Mouse (Mus musculus): Measurements from ENCODE around the gene Isg15.

The Isg15 gene

DNA sequence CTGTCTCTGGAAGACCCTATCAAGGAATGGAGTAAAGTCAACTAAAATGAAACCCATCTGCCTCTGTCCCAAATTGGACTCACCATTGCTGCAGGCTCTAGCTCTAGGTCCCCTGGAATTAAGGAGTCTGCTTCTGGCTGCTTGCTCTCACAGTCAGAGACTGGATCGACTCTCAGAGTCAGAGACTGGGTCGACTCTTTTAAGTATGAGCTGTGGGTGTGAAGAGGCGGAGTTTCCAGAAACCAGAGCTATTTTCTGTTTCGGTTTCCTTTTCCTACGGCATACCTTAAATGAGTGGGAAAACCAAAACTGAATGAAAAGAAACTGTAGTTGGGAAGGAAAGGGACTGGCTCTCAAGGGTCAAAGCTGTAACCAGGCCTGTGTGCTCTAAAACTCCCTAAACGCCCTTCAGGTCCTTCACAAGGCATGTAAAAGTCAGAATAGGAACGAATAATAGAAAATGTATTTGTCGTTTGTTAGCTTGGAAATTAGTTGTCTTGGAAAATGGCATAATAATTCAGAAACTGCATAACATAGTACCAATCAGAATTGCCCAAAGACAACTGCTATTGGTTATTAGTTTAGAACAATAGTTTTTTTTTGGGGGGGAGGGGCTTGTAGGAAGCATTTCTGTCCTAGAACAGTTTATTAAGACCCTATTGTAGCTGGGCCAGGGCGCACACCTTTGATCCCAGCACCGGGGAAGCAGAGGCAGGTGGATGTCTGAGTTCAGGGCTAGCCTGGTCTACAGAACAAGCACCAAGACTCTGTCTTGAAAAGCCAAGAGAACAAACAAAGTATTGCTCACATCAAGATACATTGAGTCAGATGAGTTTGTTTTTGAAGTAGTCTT is at the start of gene Isg15:
Gene Isg15 (minus strand): TSS at position 196 of the 853 bp plus-strand sequence.
- DNase-seq = no peak

GRCm38 (mm10) chr4:156249567-156249966 is 48.9 kb upstream of the Isg15 start:
- no peak for DNase-seq

- DNase-seq = no peak
Observed at GRCm38 (mm10) chr4:156236651-156237447, 36.2 kb upstream of the Isg15 start.

- DNase-seq = peak; percentile 79 to 91
Observed at GRCm38 (mm10) chr4:156235808-156236533, 35.4 kb upstream of the Isg15 start, which contains the start of gene Noc2l. Gene Noc2l (plus strand): TSS chr4:156236010.

GRCm38 (mm10) chr4:156235360-156235770 is 34.7 kb upstream of the Isg15 start:
- DNase-seq = no peak

DNA sequence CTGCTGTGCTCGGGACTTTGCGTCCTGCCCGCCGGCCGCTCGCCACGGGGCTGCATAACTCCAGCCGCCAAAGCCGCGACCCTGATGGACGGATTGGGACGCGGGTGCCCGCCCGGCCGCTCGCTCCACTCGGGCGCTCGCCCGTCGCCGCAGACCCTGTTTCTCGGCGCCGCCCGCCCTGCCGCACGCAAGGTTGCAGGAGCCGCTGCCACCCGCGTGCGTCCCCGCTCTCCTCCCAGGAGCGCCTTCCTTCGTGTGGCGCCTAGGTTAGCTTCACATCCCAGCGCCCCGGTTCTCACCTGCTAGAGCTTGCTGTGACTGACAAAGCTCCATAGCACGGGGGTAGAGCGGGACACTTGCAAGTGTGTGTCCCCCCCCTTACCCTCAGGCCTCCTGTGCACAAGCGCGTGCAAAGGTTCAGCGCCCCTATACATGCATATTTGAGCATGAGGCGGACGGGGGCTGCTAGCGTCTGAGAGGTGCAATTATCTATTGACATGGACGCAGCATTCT is 34.1 kb upstream of the Isg15 start, which contains the start of gene Plekhn1:
Gene Plekhn1 (minus strand): TSS at position 157 of the 513 bp plus-strand sequence.
- DNase-seq = peak; percentile 54 to 76

GRCm38 (mm10) chr4:156234021-156234501 is 33.4 kb upstream of the Isg15 start:
- DNase-seq = no peak

GRCm38 (mm10) chr4:156228393-156229024 is 27.9 kb upstream of the Isg15 start:
- DNase-seq = no peak

- DNase-seq = no peak
Observed at GRCm38 (mm10) chr4:156227752-156228392, 27.3 kb upstream of the Isg15 start.

- DNase-seq = no peak
Observed at GRCm38 (mm10) chr4:156224276-156224675, 23.7 kb upstream of the Isg15 start.

GRCm38 (mm10) chr4:156219936-156220335 is 19.3 kb upstream of the Isg15 start:
- no peak for DNase-seq

- DNase-seq = no peak
Observed at GRCm38 (mm10) chr4:156217838-156218237, 17.2 kb upstream of the Isg15 start.

DNA sequence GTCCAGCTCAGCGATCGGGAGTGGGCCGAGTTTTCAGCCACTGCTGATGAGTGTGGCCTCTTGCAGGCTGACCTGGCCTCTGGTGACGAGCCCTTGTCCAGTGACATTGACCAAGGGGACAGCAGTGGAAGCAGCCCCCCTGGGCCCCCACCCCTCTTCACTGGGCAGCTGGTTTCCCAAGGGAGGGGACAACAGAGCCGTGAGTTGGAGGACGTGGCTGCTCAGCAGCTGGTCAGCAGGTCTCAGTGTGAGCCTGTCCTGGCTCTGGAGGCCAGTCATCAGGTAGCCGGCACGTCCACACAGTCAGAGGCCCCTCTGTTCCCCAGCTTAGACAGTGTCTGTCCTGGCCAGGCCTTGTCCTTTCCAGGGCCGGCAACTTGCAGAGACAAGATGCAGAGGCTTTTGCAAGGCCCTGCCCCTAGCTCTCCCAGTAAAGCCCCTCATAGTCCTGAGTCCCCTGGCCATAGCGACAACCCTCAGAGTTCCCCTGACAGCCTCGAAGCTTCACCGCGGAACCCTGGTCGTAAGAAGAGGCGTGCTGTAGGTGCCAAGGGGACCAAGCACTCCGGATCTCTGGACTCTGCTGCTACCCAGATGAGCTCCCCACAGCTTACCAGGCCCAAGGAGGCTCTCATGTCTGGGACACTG is 16.5 kb upstream of the Isg15 start:
- no peak for DNase-seq

DNA sequence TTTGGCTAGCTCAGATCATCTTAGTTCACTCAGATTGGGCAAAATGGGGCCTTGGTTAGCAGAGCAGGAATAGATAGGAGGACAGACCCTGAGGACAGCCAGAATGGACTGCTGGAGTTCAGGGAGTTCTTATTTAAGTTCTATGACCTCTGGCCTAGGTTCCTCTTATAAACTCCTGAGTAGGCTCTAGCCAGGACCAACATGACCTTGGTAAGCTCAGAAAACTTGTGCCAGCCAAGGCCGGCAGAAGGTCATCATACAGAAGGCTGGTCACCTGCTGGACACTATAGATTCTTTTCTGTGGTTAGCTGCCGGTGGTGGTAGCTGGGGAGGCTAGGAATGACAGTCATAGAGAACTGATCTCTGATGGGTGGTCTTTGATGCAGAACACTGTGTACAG is 15.6 kb upstream of the Isg15 start:
- no peak for DNase-seq

- no peak for DNase-seq
Observed at GRCm38 (mm10) chr4:156215649-156216048, 15.0 kb upstream of the Isg15 start, which contains the start of gene Perm1. Gene Perm1 (plus strand): TSS chr4:156215868.

DNA sequence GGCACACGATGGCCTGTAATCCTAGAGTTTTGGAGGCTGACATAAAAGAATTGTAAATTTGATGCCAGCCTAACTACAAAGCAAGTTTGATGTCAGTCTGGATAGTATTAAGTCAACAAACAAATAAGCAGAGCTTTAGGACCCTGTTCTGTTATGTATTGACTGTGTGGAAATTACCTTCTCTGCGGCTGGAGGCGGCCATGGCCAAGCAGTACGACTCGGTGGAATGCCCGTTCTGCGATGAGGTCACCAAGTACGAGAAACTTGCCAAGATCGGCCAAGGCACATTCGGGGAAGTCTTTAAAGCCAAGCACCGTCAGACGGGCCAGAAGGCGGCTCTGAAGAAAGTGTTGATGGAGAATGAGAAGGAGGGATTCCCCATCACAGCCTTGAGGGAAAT is 12.5 kb upstream of the Isg15 start:
- no peak for DNase-seq

DNA sequence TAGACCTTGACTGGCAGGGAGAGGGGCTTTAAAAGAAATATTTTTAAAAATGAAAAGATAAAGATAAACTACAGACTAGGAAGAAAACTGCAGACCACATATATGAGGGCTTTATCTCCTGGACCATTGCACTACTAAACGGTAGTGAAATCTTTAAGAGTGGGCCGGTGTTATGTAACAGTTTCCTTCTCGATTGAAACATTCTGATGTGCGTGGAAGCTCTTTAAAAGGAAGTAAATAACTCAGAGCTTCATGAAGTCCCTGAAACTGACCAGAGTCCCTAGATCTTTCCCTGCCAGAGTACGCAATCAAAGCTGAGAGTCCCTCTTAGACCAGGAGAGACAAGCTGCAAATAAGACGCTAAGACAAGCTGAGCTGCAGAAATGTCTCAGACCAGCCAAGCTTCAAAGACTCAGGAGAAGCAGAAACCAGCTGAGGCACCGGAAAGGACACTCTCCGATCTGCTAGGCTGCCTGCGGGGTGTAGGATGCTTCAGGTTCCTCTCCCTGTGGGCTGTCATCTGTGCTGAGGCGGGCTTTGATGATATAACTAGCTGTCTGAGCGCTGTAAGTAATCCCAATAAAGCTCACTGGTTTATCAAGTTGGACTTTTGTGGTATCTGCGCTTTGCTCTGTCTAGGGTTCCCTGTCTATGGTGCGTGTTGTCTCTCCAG is 9.5 kb upstream of the Isg15 start:
- no peak for DNase-seq

- no peak for DNase-seq
Observed at GRCm38 (mm10) chr4:156208872-156209271, 8.3 kb upstream of the Isg15 start.

DNA sequence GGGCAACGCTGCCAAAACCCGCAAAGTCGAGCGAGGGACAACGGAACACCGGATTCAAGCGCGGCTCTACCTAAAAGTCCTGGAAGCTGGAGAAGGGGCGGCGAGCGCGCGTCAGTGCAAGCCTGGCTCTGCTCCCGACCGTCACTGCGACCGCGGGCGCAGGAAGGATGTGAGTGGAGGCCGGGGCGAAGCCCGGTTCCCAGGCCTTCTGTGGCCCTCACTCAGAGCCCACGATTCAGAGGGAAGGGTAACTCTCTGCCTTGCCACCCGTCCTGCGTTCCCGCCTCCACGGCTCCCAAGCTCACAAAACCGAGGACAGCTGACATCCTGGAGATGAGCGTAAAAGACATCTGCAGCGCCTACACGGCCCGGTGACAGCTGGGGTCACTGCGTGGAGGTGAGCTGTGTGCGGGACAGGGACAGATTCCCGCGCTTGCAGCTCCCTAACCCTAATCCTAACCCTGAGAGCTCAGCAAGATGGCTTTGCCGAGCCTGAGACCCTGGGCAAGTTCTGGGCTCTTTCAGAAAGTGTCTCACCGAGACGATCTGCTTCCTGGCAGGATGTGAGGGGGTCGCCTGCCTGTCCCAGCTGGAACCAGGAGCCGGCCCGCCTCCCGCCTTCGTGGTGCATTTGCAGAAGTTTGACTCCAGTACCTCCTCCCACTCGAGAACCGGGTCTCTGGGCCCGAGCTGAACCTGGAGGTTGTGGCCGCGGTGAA is 3.0 kb upstream of the Isg15 start:
- no peak for DNase-seq

GRCm38 (mm10) chr4:156203001-156203412 is 2.4 kb upstream of the Isg15 start, which contains the start of gene AW011738:
Gene AW011738 (plus strand): TSS chr4:156203304.
- DNase-seq = peak; percentile 68 to 72
